Mouse (Mus musculus): ENCODE data around the gene Urgcp. TPM values are rescaled to one million over a fixed set of nuclear protein-coding genes. Genes with fewer than 3 reads are reported as not detected.
"Not testable (repeated sequence)": the region's sequence is repeated elsewhere in the genome, so short reads cannot be mapped to it uniquely, and the experiment has no call there.

Gene Urgcp
- 10 to 100 TPM in 24 of 26 experiments, 1 to 10 TPM in 2; 8.7 to 41.2 (median 24.2) TPM for total RNA-seq (2018; cell fraction: chromatin; rRNA removed)
- 10 to 100 TPM in 24 of 26 experiments, 1 to 10 TPM in 2; 8.2 to 21.6 (median 15.2) TPM for total RNA-seq (2018; cell fraction: cytosol; rRNA removed)
- total RNA-seq (2018; cell fraction: nucleus; rRNA removed), result 10 to 100 TPM; 12.0 to 37.8 (median 24.3) TPM
- polyA plus RNA-seq (2018), result 7.5 to 13.5 TPM (median 13.1 TPM) in 3 replicates

DNA sequence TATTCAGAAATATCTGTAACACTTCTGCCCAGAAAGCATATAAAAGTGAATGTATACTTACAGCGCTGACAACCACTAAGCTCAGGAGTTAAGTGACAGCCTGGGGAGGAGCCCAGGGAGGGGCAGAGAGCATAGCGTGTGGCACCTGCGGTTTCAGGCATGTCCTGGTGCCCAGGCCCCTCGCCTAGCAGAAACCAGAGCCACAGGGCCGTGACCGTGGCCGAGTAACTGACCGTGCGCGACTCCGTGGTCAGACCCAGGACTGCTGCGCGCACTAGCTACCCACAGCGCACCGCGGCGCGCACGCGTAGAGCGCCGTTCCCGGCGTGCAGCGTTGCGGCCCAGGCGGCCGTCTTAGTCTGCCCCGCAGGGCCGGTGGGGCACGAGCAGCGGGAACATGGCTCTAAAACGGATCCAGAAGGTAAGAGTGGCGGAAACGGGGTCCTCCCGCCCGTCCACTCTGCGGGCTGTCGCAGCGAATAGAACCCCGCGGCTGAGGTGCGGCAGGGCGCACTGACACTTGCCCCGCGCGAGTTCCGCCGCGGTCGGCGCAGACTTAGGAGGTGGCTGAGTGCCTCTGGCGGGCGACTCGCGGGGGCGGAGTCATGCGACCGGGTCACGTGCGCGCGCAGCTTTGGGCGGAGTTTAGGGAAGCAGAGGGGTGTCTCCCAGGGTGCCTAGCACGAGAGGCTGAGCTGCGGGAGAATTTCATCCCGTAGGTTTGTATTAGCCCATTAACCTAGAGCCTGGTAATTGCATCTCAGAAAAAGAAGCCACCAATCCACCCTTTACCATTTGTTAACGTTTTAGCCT is at the start of gene Urgcp:
Urgcp (minus strand) TSS at position 557 of the 813 bp plus-strand sequence.
- Histone ChIP-seq H3K79me2 (ENCODE audit: inconsistent target) (peaks cover 37% of the 10 kb centered on the region), H3K4me3 (ENCODE audit: inconsistent target) (peak within 1 kb of the TSS; percentile 78), H3K27ac (peak within 1 kb of the TSS; percentile 81), H3K36me3 (ENCODE audit: inconsistent target) (peaks cover 4% of the 10 kb centered on the region; the same call in 1 of the 2 replicates)
- under 1% methylated on average over 68 of the region's 68 CpGs for WGBS (ENCODE audit: missing documents)

GRCm38 (mm10) chr11:5809487-5809886 is 47.3 kb upstream of the Urgcp start:
- H3K79me2 ChIP-seq (ENCODE audit: inconsistent target); H3K27ac ChIP-seq; H3K4me3 ChIP-seq (ENCODE audit: inconsistent target); H3K36me3 ChIP-seq (ENCODE audit: inconsistent target): not testable (repeated sequence)
- WGBS (ENCODE audit: missing documents), result 76% methylated on average over 4 of the region's 4 CpGs

- WGBS (ENCODE audit: missing documents), result 88% methylated on average over 9 of the region's 9 CpGs
- Histone ChIP-seq H3K79me2 (ENCODE audit: inconsistent target) (no peaks in the 10 kb centered on the region), H3K4me3 (ENCODE audit: inconsistent target) (no peak overlapping the region), H3K36me3 (ENCODE audit: inconsistent target) (no peaks in the 10 kb centered on the region), H3K27ac (no peak overlapping the region)
Measured at GRCm38 (mm10) chr11:5807956-5808355, 45.8 kb upstream of the Urgcp start.

DNA sequence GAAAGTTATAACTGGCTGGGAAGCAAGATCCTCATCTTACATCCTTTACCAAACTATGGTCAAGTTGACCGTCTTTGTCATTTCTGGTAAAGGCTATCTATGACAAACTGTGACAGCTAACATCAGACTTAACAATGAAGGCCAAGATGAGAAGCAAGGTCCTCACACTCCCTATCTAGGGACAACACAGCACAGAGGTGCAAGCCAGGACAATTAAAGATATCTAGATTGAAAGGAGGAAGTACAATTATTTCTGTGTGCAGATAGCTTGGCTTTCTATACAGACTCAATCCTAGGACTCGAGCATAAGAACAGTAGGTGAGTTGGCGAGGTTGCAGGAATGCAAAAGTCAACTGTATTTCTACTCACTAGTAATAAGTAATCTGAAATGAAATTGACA is 43.5 kb upstream of the Urgcp start:
- Histone ChIP-seq H3K27ac (no peak overlapping the region), H3K36me3 (ENCODE audit: inconsistent target) (0 out of 2 replicates have a peak, but pooled peaks cover 3% of the 10 kb centered on the region), H3K79me2 (ENCODE audit: inconsistent target) (no peaks in the 10 kb centered on the region), H3K4me3 (ENCODE audit: inconsistent target) (no peak overlapping the region)
- WGBS (ENCODE audit: missing documents), result 88% methylated on average over 3 of the region's 3 CpGs

DNA sequence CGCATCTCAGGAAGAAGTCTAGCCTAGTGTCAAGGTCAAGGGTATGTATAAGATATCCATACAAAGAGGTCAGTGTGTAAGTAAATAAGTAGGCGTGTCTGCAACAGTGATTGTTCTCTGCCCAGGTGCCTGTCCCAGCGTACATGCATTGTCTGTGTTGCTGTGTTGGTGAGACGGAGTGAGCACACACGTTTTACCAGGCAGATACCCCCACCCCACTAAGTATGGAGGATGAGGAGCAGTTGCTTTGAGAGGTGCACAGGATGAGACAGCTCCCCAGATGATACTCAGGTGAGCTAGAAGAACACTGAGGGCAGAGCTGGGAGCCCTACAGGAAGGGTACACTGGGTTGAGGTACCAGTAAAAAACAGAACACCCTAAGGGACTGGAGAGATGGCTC is 42.0 kb upstream of the Urgcp start:
- H3K4me3 ChIP-seq (ENCODE audit: inconsistent target), result no peak overlapping the region
- no peaks in the 10 kb centered on the region for H3K79me2 ChIP-seq (ENCODE audit: inconsistent target)
- H3K36me3 ChIP-seq (ENCODE audit: inconsistent target), result peaks cover 19% of the 10 kb centered on the region
- 90% methylated on average over 5 of the region's 5 CpGs for WGBS (ENCODE audit: missing documents)
- no peak overlapping the region for H3K27ac ChIP-seq

- H3K36me3 ChIP-seq (ENCODE audit: inconsistent target), result peaks cover 24% of the 10 kb centered on the region
- H3K79me2 ChIP-seq (ENCODE audit: inconsistent target), result no peaks in the 10 kb centered on the region
- no peak within 1 kb of the TSS for H3K27ac ChIP-seq
- H3K4me3 ChIP-seq (ENCODE audit: inconsistent target), result no peak within 1 kb of the TSS
- 62% methylated on average over 8 of the region's 8 CpGs for WGBS (ENCODE audit: missing documents)
Measured at GRCm38 (mm10) chr11:5803551-5803981, 41.4 kb upstream of the Urgcp start, which contains the start of gene Pgam2. Gene Pgam2 (minus strand): TSS chr11:5803733.

- H3K79me2 ChIP-seq (ENCODE audit: inconsistent target), result no peaks in the 10 kb centered on the region
- no peak overlapping the region for H3K27ac ChIP-seq
- H3K4me3 ChIP-seq (ENCODE audit: inconsistent target), result no peak overlapping the region
- H3K36me3 ChIP-seq (ENCODE audit: inconsistent target), result peaks cover 32% of the 10 kb centered on the region
- 71% methylated on average over 8 of the region's 8 CpGs for WGBS (ENCODE audit: missing documents)
Measured at GRCm38 (mm10) chr11:5802457-5803217, 40.5 kb upstream of the Urgcp start.

DNA sequence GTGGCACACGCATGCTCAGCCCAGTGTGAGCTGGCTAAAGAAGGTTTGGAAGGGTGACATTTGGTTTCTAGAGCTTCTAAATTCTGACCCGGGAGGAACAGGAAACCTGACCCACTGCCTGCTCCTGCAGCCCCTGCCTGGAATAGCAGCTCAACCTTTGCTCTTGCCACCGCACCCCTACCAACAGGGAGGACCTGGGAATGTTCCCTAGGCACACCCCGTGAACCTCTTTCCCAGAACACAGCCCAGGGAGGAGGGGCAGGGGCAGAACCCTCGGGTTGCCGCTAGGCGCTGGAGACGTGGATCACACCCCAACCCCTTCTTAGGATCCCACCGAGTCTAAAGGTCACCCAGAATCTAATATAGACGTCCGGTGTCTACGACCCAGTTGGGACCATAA is 39.8 kb upstream of the Urgcp start:
- Histone ChIP-seq H3K79me2 (ENCODE audit: inconsistent target) (no peaks in the 10 kb centered on the region), H3K27ac (no peak overlapping the region), H3K36me3 (ENCODE audit: inconsistent target) (peaks cover 39% of the 10 kb centered on the region), H3K4me3 (ENCODE audit: inconsistent target) (no peak overlapping the region)
- WGBS (ENCODE audit: missing documents), result 70% methylated on average over 12 of the region's 12 CpGs

- H3K79me2 ChIP-seq (ENCODE audit: inconsistent target), result no peaks in the 10 kb centered on the region
- 94% methylated on average over 11 of the region's 16 CpGs for WGBS (ENCODE audit: missing documents)
- no peak overlapping the region for H3K4me3 ChIP-seq (ENCODE audit: inconsistent target)
- no peak overlapping the region for H3K27ac ChIP-seq
- H3K36me3 ChIP-seq (ENCODE audit: inconsistent target), result peaks cover 43% of the 10 kb centered on the region
Measured at GRCm38 (mm10) chr11:5801511-5801910, 39.3 kb upstream of the Urgcp start.

DNA sequence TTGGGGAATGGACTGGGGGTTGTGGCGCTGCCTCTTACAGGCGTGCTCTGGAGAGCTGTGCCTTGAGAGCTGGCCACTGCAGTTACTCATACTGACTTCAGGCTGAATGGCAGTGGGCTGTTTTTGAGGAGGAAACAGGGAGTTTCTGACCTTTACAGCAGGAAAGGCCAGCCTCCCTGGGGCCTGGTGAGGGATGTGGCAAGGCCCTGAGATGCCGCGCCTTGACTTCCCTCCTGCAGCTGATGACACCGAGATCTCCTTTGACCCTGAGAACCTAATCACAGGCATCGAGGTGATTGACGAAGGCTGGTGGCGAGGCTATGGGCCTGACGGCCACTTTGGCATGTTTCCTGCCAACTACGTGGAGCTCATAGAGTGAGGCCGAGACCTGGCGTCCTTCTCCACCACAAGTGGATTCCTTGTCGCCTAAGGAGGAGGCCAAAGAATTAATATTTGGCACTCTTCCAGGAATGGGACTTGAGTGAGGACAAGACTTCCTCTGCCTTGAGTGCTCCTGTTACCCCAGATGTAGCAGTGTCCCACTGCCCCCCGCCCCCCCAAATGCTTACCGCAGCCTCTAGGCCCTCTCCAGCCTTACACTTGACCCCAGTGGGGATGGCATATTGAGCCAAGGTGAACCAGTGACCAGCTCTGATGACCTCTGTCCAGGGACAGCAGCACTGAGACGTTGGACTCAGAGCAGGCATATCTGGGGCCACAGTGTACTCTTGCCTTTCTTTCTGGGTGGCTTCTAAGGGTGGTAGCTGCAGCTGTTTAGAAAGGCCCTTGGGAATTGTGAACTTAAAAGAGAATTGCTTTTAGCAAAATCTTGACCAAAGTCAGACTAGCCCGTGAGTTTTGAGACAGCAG is 37.7 kb upstream of the Urgcp start:
- Histone ChIP-seq H3K36me3 (ENCODE audit: inconsistent target) (peaks cover 59% of the 10 kb centered on the region), H3K79me2 (ENCODE audit: inconsistent target) (no peaks in the 10 kb centered on the region), H3K4me3 (ENCODE audit: inconsistent target) (no peak overlapping the region), H3K27ac (no peak overlapping the region)
- WGBS (ENCODE audit: missing documents), result 93% methylated on average over 15 of the region's 17 CpGs

DNA sequence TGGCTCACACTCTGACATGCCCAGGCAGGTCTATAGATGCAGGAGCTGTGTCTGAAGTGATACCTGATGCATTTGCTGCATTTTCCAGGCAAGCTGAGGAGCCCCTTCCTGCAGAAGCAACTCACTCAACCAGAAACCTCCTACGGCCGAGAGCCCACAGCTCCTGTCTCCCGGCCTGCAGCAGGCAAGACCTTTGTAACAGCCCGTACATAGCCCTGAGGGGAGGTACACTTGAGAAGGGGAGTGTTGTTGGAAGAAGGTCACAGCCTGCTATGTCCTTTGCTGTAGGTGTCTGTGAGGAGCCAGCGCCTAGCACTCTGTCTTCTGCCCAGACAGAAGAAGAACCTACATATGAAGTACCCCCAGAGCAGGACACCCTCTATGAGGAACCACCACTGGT is 35.8 kb upstream of the Urgcp start:
- WGBS (ENCODE audit: missing documents), result 92% methylated on average over 5 of the region's 5 CpGs
- H3K36me3 ChIP-seq (ENCODE audit: inconsistent target), result peaks cover 78% of the 10 kb centered on the region
- peaks cover 10% of the 10 kb centered on the region; the same call in 1 of the 2 replicates for H3K79me2 ChIP-seq (ENCODE audit: inconsistent target)
- no peak overlapping the region for H3K27ac ChIP-seq
- H3K4me3 ChIP-seq (ENCODE audit: inconsistent target), result no peak overlapping the region

- H3K4me3 ChIP-seq (ENCODE audit: inconsistent target), result no peak overlapping the region
- no peak overlapping the region for H3K27ac ChIP-seq
- 94% methylated on average over 11 of the region's 11 CpGs for WGBS (ENCODE audit: missing documents)
- H3K36me3 ChIP-seq (ENCODE audit: inconsistent target), result peaks cover 84% of the 10 kb centered on the region
- peaks cover 10% of the 10 kb centered on the region; the same call in 1 of the 2 replicates for H3K79me2 ChIP-seq (ENCODE audit: inconsistent target)
Measured at GRCm38 (mm10) chr11:5797371-5797770, 35.2 kb upstream of the Urgcp start.

GRCm38 (mm10) chr11:5796939-5797338 is 34.8 kb upstream of the Urgcp start:
- Histone ChIP-seq H3K4me3 (ENCODE audit: inconsistent target) (no peak overlapping the region), H3K36me3 (ENCODE audit: inconsistent target) (peaks cover 88% of the 10 kb centered on the region), H3K27ac (no peak overlapping the region), H3K79me2 (ENCODE audit: inconsistent target) (peaks cover 13% of the 10 kb centered on the region; the same call in 1 of the 2 replicates)
- 93% methylated on average over 13 of the region's 15 CpGs for WGBS (ENCODE audit: missing documents)

- peaks cover 96% of the 10 kb centered on the region for H3K36me3 ChIP-seq (ENCODE audit: inconsistent target)
- no peak overlapping the region for H3K4me3 ChIP-seq (ENCODE audit: inconsistent target)
- peaks cover 25% of the 10 kb centered on the region for H3K79me2 ChIP-seq (ENCODE audit: inconsistent target)
- 85% methylated on average over 7 of the region's 7 CpGs for WGBS (ENCODE audit: missing documents)
- peak overlapping the region; percentile 7; the same call in 1 of the 2 replicates for H3K27ac ChIP-seq
Measured at GRCm38 (mm10) chr11:5795706-5796105, 33.5 kb upstream of the Urgcp start.

Measured in macrophage (primary cell).